Mouse (Mus musculus): ENCODE data around the gene Gm20388. TPM values are rescaled to one million over a fixed set of nuclear protein-coding genes. Genes with fewer than 3 reads are reported as not detected.
A peak's percentile ranks its signal among the peaks of the same experiment; 100 is the strongest.
"Not testable (repeated sequence)": the region's sequence is repeated elsewhere in the genome, so short reads cannot be mapped to it uniquely, and the experiment has no call there.

Gm20388 gene
- polyA plus RNA-seq, 1 experiment from 2014 or later, result 3.6 TPM

DNA sequence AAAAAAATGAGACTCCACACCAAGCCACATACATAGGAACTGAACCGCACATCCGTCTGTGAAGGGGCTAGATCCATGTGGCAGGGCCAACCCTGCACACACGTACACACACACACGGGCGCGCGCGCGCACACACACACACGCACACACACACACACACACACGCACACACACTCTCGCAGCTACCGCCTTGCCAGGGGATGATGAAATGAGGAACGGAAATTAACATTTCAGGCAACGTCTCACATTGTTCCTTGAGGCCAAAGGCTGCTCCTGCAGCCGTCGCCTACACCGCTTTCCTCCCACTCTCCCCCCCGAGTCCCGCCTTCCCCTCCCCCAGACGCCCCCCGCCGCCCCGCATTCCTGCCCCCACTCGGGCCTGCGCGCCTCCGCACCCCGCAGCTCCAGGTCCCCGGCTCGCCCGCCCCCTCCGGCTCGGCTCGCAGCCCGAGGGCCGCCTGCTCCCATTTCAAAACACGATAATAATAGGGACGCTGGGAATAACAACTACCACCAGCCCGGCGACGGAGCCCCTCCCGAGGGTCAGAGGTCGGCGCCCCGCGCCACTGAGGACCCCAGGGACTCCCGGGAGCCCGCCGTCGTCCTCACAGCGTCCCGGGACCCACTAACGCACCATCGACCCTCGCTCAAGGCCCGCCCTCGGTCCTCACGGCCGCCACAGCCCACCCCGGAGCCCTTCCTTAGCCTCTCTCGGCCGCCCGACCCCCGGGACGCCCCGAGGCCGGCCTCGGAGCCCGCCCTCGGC, 3130.6 kb downstream of the Gm20388 start:
- DNase-seq (ENCODE audit: low spot score), result peak; percentile 76
- Histone ChIP-seq H3K9me3 (no peaks in the 10 kb centered on the region), H3K27ac (replicated peaks) (peak overlapping the region; percentile 99), H3K4me3 (peak overlapping the region; percentile 86), H3K36me3 (replicated peaks) (peaks cover 10% of the 10 kb centered on the region), H3K4me1 (peaks cover 44% of the 10 kb centered on the region), H3K27me3 (replicated peaks; ENCODE audit: low read depth, poor library complexity, severe bottlenecking) (no peaks in the 10 kb centered on the region)
- under 1% methylated on average over 71 of the region's 71 CpGs for WGBS

DNA sequence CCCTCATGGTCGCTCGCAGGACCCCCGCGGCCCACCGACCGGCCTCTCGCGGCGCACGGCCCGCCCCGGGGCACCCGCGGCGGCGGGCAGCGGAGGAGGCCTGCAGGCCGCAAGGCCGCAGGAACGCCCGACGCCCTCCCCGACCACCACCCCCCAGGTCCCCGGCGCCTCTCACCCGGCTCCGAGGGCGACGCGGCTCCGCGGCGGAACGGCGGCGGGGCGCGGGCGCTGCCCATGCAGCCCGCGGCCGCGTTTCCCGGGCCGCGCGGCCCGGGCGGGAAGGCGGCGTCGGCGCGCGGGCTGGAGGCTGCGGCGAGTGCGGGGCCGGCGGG, 3131.1 kb downstream of the Gm20388 start:
- no peaks in the 10 kb centered on the region for H3K27me3 ChIP-seq (replicated peaks; ENCODE audit: low read depth, poor library complexity, severe bottlenecking)
- H3K4me3 ChIP-seq, result peak overlapping the region; percentile 86
- H3K27ac ChIP-seq (replicated peaks), result peak overlapping the region; percentile 99
- 1% methylated on average over 60 of the region's 60 CpGs for WGBS
- peaks cover 44% of the 10 kb centered on the region for H3K4me1 ChIP-seq
- H3K36me3 ChIP-seq (replicated peaks), result peaks cover 10% of the 10 kb centered on the region
- no peak for DNase-seq (ENCODE audit: low spot score)
- H3K9me3 ChIP-seq, result no peaks in the 10 kb centered on the region

DNA sequence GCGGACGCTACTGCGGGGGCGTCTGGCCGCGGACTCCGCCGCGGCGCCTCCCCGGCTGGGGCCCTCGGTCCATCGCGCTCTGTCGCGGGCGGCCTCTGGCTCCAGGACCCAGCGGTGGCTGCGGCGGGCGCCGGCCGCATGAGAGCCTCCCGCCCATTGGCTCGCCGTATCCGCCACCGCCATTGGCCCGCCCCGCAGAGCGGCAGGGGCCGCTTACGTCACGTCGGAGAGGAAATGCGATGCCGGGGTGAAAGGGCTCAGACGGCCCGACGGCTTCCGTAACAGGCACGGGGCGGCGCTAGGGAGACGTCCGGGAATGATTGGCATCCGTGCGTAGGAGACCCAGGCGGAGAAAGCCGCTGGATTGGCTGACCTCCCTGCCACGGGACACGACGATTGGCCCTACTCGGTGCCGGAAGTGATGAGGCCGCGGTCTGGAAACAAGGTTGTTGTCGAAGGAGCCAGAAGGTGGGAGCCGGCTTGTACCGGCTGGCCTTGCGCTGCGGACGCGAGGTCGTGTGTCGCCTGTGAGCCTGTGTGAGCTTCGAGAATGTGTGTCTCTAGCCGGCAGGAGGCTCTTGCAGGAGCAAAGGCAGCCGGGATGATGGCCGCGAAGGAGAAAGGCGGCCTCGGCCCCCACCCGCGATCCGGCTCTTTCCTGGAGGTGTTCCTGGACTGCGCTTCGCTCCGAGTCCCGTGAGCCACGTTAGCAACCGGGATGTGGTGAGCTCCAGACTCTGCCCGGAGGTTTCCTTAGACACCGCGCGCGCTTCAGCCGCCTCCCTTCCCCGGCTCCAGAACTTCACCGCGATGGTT, 3131.7 kb downstream of the Gm20388 start, which contains the start of gene Ankrd11:
Gene Ankrd11, minus strand, starts transcription at position 120 of the 816 bp plus-strand sequence.
- under 1% methylated on average over 91 of the region's 91 CpGs for WGBS

DNA sequence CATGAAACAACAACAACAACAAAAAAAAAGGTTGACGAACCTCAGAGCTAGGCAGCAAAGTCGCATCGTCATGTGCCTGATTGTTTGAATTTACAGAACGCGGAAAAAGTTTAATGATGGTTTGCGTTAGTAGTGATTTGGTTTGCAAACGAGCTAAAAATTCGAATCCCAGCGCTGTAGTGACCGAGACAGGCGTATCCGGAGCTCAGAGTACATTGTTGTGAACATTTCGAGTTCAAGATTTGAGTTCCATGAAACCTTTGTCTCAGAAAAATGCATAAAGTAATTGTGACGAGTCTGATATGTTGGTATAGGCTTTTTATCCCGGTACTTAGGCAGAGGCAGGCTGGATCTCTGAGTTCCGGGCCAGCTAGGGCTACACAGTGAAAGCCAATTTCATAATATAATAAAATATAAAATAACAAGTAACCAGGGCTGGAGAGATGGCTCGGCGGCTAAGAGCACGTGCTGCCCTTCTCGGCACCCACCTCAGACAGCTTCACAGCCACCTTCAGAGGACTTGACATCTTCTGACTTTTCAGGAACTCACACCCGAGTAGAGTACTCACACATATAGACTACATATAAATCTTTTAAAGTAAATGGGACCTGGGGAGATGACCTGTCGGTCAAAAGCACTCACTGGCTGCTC, 3132.5 kb downstream of the Gm20388 start:
- no peaks in the 10 kb centered on the region for H3K27me3 ChIP-seq (replicated peaks; ENCODE audit: low read depth, poor library complexity, severe bottlenecking)
- no peak for DNase-seq (ENCODE audit: low spot score)
- H3K4me1 ChIP-seq, result peaks cover 35% of the 10 kb centered on the region
- no peaks in the 10 kb centered on the region for H3K9me3 ChIP-seq
- H3K4me3 ChIP-seq, result peak overlapping the region; percentile 86
- peak overlapping the region; percentile 99 for H3K27ac ChIP-seq (replicated peaks)
- 25% methylated on average over 22 of the region's 22 CpGs for WGBS
- H3K36me3 ChIP-seq (replicated peaks), result peaks cover 10% of the 10 kb centered on the region

More for the DNA sequence above, 3131.7 kb downstream of the Gm20388 start, which contains the start of gene Ankrd11:
- Histone ChIP-seq H3K9me3 (no peaks in the 10 kb centered on the region), H3K27ac (replicated peaks) (peak within 1 kb of the TSS; percentile 99), H3K4me3 (peak within 1 kb of the TSS; percentile 86), H3K27me3 (replicated peaks; ENCODE audit: low read depth, poor library complexity, severe bottlenecking) (no peaks in the 10 kb centered on the region), H3K36me3 (replicated peaks) (peaks cover 10% of the 10 kb centered on the region), H3K4me1 (peaks cover 38% of the 10 kb centered on the region)
- DNase-seq (ENCODE audit: low spot score), result peak; percentile 100

DNA sequence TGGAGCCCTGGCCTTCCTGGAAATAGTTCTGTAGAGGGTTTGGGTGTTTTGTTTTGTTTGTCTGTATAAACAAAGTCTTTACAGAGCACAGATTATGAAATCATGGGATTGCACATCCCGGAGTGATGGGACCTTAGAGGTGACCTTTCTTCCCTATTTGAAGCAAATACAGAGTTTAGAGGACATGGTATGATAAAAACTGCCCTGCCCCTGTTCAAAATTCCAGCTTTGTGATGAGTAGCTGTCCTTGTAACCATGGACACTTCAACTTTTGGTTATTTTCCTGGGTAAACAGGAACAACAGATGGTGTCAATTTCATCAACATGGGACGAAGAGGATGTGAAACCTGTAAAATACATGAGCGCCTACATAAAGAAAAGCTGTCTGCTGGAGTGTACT, 3133.3 kb downstream of the Gm20388 start:
- Histone ChIP-seq H3K36me3 (replicated peaks) (peaks cover 10% of the 10 kb centered on the region), H3K4me3 (peak overlapping the region; percentile 86; the same call in 1 of the 2 replicates), H3K27me3 (replicated peaks; ENCODE audit: low read depth, poor library complexity, severe bottlenecking) (no peaks in the 10 kb centered on the region), H3K9me3 (no peaks in the 10 kb centered on the region), H3K27ac (replicated peaks) (no peak overlapping the region), H3K4me1 (peaks cover 35% of the 10 kb centered on the region)
- 89% methylated on average over 3 of the region's 3 CpGs for WGBS
- DNase-seq (ENCODE audit: low spot score), result no peak

DNA sequence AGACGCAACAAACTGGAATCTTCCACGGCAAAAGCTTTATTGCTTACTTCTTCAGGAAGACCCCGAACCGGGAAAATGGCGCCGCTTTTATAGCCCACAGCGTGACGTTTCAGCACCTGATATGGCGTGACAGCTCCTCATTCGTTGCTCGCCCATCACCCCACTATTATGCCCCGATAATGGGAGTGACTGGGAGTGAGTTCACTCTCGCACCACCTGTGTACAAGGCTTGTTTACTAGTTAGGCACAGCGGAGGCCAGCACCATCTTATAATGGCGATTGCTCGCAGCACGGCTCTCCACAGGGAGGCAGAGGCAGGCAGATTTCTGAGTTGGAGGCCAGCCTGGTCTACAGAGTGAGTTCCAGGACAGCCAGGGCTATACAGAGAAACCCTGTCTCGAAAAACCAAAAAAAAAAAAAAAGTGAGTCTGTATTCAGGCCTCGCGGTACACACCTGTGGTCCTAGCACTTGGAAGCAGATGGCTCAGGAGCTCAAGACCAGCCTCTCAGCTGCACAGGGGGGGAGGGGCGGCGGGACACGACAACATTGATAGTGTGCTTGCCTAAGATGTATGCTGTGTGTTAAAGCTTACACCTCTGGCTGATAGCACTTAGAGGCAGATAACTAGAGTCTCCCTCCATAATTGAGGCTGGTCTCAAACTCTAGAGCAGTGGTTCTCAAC, 3134.2 kb downstream of the Gm20388 start:
- not testable (repeated sequence) for H3K27me3 ChIP-seq (replicated peaks; ENCODE audit: low read depth, poor library complexity, severe bottlenecking); H3K9me3 ChIP-seq; DNase-seq (ENCODE audit: low spot score); H3K27ac ChIP-seq (replicated peaks); H3K4me3 ChIP-seq
- Histone ChIP-seq H3K4me1 (peaks cover 26% of the 10 kb centered on the region), H3K36me3 (replicated peaks) (peaks cover 10% of the 10 kb centered on the region)
- 94% methylated on average over 23 of the region's 23 CpGs for WGBS

DNA sequence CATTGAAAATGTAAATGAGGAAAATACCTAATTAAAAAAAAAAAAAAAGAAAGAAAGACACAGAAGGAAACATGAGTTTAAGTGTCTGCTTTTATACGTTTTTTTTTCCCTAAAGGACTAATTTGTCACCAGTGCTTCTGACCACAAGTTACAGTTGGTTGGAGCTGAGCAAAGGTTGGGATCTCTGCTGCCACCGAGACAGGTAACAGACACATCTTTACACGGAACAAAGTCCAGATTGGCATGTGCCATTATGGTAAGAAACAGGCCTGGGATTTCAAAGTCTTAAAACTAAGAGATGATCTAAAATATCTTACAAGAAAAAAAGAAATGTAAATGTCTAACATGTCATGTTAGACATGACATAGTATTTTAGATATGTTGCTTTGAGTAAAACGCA, 3136.1 kb downstream of the Gm20388 start:
- Histone ChIP-seq H3K4me3 (no peak overlapping the region), H3K27me3 (replicated peaks; ENCODE audit: low read depth, poor library complexity, severe bottlenecking) (no peaks in the 10 kb centered on the region), H3K4me1 (peaks cover 13% of the 10 kb centered on the region), H3K36me3 (replicated peaks) (peaks cover 10% of the 10 kb centered on the region), H3K9me3 (no peaks in the 10 kb centered on the region), H3K27ac (replicated peaks) (no peak overlapping the region)
- DNase-seq (ENCODE audit: low spot score), result no peak
- 83% methylated on average over 4 of the region's 4 CpGs for whole genome bisulfite sequencing

DNA sequence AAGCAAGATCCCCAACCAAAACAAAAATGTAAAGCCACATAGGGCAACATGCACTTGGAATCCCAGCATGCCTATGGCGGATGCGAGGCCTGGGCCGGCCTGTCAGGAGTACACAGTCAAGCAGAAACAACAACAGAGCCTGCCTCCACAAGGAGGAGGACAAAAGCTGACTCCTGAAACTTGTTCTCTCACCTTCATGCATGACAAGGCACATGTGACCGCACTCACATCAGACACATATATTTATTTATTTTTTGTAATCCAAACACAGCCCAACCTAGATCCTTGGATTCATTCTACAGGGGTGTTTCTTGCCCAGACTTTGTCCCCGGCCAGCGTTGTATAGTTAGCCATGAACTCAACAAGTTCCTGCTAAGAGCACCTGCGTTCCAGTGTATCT, 3137.2 kb downstream of the Gm20388 start:
- no peak for DNase-seq (ENCODE audit: low spot score)
- Histone ChIP-seq H3K27me3 (replicated peaks; ENCODE audit: low read depth, poor library complexity, severe bottlenecking) (no peaks in the 10 kb centered on the region), H3K36me3 (replicated peaks) (peaks cover 10% of the 10 kb centered on the region), H3K27ac (replicated peaks) (no peak overlapping the region), H3K9me3 (no peaks in the 10 kb centered on the region), H3K4me3 (no peak overlapping the region), H3K4me1 (peaks cover 13% of the 10 kb centered on the region)
- WGBS, result 91% methylated on average over 7 of the region's 7 CpGs

DNA sequence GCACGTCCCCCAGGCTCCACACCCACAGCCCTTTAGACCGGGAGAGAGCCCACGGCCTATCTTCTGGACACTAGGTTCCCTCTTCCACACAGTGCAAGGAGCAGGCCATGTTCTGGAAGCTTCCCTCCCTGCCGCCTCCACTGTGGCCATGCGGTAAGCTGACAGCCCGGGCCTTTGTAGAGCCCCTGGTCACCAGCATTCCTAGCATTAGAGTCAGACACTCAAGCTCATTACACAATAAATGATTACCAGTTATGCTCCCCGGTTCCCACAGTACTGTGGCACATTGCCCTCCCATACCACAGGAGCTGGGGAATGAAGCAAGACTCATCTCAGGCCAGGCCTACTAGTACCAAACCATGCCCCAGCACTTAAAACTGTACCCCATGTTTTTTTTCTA, 3137.8 kb downstream of the Gm20388 start:
- H3K9me3 ChIP-seq, result no peaks in the 10 kb centered on the region
- H3K27me3 ChIP-seq (replicated peaks; ENCODE audit: low read depth, poor library complexity, severe bottlenecking), result no peaks in the 10 kb centered on the region
- DNase-seq (ENCODE audit: low spot score), result no peak
- H3K27ac ChIP-seq (replicated peaks), result no peak overlapping the region
- peaks cover 10% of the 10 kb centered on the region for H3K36me3 ChIP-seq (replicated peaks)
- no peak overlapping the region for H3K4me3 ChIP-seq
- 87% methylated on average over 7 of the region's 7 CpGs for WGBS
- H3K4me1 ChIP-seq, result peaks cover 9% of the 10 kb centered on the region

DNA sequence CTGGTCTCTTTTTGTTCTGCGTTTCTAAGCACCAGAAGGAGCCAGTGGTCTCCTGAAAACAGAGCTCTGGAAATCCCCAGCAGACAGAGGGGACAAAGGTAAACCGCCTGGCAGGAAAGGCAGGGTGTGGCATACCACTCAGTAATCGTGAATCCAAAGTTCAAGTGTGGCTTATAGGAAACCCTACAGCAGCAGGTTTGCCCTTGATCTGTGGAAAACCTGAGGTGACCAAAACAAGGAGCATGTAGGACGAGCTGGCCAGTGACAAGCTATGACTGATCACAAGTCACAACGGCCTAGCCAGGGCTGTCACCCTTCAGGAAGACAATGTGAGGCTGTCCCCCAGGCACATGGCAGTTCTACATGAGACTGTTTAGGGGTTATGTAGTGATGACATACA, 3140.8 kb downstream of the Gm20388 start:
- DNase-seq (ENCODE audit: low spot score), result no peak
- 75% methylated on average over 5 of the region's 5 CpGs for WGBS

DNA sequence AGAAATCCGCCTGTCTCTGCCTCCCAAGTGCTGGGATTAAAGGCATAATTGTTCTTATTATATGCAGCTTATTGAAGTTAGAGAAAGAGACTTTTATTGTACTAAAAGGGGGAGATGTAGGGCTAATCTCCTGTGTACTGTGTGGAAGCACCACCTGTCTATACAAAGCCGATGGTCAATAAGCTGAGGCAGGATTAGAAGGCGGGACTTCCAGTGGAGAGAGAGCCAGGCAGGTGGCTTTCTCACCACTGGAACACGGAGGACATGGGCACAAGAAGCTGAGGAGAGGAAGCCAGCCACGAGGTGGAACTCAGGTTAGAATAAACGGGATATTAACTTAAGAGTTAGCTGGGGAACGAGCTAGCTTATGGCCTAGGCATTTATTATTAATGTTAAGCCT, 3152.1 kb downstream of the Gm20388 start, which contains the start of gene Spg7:
Gene Spg7, plus strand, starts transcription at position 222 of the 400 bp plus-strand sequence.
- 75% methylated on average over 7 of the region's 7 CpGs for WGBS
- Histone ChIP-seq H3K4me3 (no peak within 1 kb of the TSS), H3K27ac (replicated peaks) (no peak within 1 kb of the TSS), H3K4me1 (peaks cover 24% of the 10 kb centered on the region), H3K36me3 (replicated peaks) (peaks cover 13% of the 10 kb centered on the region), H3K9me3 (no peaks in the 10 kb centered on the region), H3K27me3 (replicated peaks; ENCODE audit: low read depth, poor library complexity, severe bottlenecking) (no peaks in the 10 kb centered on the region)
- DNase-seq (ENCODE audit: low spot score), result no peak

More for the DNA sequence above, 3140.8 kb downstream of the Gm20388 start:
- Histone ChIP-seq H3K36me3 (replicated peaks) (no peaks in the 10 kb centered on the region), H3K4me3 (no peak overlapping the region), H3K9me3 (no peaks in the 10 kb centered on the region), H3K4me1 (no peaks in the 10 kb centered on the region), H3K27me3 (replicated peaks; ENCODE audit: low read depth, poor library complexity, severe bottlenecking) (no peaks in the 10 kb centered on the region), H3K27ac (replicated peaks) (no peak overlapping the region)

DNA sequence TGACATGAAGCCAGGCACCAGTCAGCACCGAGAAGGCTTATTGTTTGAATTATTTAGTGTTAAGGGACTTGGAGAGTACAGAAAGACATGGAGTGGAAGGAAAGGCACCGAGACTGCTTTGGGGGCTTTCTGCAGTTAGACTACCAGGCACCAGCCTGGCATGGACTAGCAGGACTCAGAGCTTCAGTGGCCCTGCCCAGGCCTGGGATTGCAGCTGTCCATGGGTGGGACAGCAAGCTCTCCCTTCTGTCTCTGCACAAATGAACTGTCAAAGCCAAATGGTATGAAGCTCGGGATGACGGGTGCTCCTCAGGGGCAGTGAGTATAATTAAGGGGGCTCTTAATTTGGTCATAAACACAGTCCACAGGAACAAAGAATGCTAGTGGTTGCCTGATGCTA, 3153.4 kb downstream of the Gm20388 start:
- peak overlapping the region; percentile 98; the same call in 1 of the 2 replicates for H3K27ac ChIP-seq (replicated peaks)
- no peaks in the 10 kb centered on the region for H3K9me3 ChIP-seq
- no peaks in the 10 kb centered on the region for H3K27me3 ChIP-seq (replicated peaks; ENCODE audit: low read depth, poor library complexity, severe bottlenecking)
- WGBS, result 87% methylated on average over 4 of the region's 4 CpGs
- peaks cover 22% of the 10 kb centered on the region for H3K36me3 ChIP-seq (replicated peaks)
- peaks cover 24% of the 10 kb centered on the region for H3K4me1 ChIP-seq
- peak overlapping the region; percentile 87 for H3K4me3 ChIP-seq
- DNase-seq (ENCODE audit: low spot score), result no peak

Data from embryonic facial prominence, embryonic 10.5 days (tissue).